Mouse (Mus musculus) left cerebral cortex, postnatal 4 days (tissue): ENCODE data around the gene Gimap4. TPM values are rescaled to one million over a fixed set of nuclear protein-coding genes. Genes with fewer than 3 reads are reported as not detected.
"Not testable (repeated sequence)": the region's sequence is repeated elsewhere in the genome, so short reads cannot be mapped to it uniquely, and the experiment has no call there.

Experiments used
- DNase-seq: peaks from one replicate; pipeline ENCODE4 v3.0.0-alpha.2; 2022
- intact Hi-C: fragments of 180-260 bp; cut with DNase I; formaldehyde crosslinking; loops from one replicate; pipeline ENCODE4 v1.15.1; 2025
- total RNA-seq, 2 experiments: library from RNA; stranded (reverse); gene quantifications; 2 replicates each; pipeline ENCODE4 v1.2.3; 2021

The Gimap4 gene
- total RNA-seq, 2 experiments from 2014 or later: 0.77 to 1.4 TPM

DNA sequence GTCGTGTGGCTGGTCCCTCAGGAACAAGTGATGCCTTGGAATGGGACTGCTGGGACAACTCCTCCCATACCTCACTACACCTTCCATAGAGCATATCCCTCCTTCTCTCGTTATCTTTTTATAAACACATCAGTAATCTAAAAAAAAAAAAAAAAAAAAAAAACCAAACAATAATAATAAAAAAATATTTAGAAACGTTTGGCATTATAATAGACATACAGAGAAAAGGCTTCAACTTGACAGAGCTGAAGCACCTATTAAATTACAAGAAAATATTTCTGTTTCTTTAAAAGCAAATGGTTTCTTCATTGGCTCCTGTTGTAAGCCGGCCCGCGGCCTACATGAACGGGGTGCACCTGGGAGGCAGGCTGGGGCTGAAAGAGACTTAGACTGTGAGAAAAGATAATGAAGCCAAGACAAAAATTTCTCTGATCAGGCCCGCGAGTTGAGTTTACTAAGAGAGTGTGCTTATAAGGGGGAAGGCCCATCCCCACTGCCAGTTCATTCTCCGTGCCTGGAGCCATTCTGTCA lies 8.9 kb upstream of the Gimap4 start:
- no peak for DNase-seq
- intact Hi-C loops: no loop called here

DNA sequence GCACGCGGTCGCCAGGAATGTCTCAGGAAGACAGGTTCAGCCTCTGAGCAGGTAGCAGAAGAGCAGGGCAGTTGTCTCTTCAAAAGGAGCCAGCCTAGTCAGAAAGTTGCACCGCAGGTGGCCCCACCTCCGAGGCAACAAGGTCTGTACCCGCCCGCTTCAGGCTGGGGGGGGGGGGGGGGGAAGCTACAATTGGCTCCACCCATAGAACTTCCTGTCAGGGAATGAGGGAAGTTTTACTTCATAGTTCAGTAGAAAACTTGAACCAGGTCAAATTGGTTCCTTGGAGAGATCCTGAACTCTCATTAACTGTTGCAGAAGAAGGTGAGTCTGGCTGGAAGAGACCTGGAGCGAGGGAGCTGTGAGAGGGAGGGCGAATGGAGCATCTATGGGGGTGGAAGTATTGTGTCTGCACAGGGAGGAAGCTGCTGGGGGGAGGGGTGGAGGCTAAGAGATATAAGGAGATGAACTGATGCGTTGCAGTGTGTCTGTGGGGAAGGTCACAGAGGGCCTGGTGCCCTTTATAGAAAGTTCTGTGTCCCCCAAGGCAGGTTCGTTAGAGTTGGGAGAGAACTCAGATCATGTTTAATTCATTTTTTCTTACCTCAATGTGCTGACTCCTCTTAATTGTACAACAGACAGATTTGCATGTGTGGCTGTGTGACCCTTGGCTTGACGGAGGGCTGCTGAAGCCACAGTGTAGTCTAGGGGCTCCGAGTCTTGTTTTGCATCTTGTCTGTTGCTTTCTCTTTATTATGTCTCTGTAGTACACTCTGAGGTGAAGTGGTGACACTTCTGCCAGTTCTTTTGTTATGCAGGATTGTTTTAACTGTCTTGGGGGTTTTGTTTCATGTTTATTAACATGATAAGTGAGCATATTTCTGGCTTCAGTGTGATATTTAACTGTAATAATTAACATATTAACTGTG lies 8.2 kb upstream of the Gimap4 start, which contains the start of gene Gimap9:
Gene Gimap9, plus strand, starts transcription at position 199 of the 929 bp plus-strand sequence.
- intact Hi-C loops: no loop called here
- DNase-seq: no peak

DNA sequence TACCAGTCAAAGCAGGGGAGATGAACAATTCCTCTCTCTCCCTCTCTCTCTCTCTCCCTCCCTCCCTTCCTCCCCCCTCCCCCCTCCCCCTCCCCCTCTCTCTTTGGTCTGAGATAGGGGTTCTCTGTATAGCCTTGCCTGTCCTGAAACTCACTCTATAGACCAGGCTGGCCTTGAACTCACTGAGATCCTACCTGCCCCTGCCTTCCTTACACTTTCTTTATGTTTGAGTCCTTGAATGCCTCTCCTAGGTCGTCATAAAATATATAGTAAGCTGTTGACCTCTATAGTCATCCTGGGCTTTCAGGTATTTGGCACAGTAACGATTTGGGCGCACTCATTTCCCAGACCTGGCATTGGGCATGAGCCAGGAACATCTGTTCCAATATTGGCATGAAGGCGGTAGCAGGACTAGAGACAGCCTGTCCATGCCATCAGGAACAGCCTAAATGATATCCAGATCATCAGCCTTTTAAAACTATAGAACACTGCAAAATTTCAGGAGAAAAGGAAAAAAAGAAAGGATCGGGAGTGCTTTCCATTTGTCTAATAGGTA lies 7.4 kb upstream of the Gimap4 start:
- intact Hi-C loops: no loop called here
- DNase-seq: no peak

DNA sequence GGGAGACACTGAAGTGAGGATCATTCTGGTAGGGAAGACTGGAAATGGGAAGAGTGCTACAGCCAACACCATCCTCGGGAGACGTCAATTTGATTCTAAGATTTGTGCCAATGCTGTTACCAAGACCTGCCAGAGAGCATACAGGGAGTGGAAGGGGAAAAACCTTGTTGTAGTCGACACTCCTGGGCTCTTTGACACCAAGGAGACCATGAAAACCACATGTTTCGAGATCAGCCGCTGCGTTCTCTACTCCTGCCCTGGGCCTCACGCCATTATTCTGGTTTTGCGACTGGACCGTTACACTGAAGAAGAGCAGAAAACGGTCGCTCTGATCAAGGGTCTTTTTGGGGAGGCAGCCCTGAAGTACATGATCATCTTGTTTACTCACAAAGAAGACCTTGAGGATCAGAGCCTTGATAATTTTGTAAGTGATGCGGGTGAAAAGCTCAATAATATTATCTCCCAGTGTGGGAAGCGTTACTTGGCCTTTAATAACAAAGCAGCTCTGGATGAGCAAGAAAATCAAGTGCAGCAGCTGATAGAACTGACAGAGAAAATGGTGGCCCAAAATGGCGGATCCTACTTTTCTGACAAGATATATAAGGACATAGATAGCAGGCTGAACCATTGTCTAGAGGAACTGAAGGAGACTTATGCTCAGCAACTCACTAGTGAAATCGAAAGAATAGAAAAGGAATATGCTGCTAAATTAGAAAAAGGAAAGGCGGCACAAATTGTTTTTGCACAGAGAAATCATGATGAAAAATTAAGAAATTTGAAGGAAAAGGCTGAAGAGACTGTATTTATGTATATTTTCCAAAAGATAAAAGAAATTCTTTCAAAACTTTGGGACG lies 6.6 kb upstream of the Gimap4 start:
- intact Hi-C loops: no loop called here
- no peak for DNase-seq

DNA sequence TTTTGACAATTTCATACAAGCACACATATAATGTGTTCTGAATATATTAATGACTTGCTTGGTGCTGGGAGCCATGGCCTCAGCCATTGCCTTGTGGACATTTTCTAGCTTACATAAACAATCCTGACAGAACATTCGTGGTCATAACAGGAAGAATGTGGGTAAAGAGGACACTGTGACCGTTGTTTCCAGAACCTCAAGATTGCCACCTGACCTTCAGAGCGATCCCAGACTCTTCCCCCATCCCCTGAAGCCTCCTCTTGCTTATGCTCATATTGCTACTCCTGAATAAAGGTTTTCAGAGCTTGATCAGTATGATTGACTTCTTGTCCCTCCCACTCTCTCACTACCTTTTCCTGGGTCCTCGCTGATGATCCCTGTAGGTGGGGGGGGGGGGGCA lies 6.0 kb upstream of the Gimap4 start:
- intact Hi-C loops: no loop called here
- DNase-seq: no peak

DNA sequence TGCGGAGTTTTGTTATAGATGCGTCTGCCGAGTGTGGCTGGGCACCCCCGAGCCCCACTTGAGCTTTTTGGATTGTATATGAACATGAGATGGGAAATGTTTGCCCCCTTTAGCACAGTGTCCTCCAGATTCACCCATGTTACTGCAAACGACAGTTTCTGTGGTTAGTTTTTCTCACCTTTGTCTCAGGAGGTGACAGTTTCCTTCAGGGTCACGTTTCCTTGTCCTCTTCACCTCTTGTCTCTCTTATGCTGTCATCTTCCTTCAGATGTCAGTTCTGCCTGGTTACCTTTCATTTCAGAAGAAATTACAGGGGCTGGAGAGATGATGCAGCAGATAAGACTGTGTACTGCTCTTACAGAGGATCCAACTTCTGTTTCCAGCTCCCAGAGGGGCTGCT lies 4.6 kb upstream of the Gimap4 start:
- no peak for DNase-seq
- intact Hi-C loops: no loop called here

DNA sequence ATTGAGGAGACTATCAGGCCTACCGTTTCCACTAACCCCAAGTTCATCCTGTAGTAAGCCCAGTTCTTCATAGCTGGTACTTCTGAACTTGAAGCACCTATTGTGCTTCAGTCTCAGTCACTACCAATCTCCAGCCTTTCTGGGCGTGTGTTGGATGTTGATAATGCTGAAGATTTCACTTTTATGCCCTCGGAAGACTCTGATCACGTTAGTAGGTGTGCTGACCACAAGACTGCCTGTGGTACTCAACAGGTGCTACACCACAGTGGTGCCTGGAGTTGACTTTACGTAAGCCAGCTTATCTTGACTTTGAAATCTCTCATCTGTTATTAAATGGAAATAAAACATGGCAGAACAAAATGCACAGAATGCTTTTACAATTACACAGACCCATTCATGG lies 3.9 kb upstream of the Gimap4 start:
- intact Hi-C loops: no loop called here
- DNase-seq: no peak

DNA sequence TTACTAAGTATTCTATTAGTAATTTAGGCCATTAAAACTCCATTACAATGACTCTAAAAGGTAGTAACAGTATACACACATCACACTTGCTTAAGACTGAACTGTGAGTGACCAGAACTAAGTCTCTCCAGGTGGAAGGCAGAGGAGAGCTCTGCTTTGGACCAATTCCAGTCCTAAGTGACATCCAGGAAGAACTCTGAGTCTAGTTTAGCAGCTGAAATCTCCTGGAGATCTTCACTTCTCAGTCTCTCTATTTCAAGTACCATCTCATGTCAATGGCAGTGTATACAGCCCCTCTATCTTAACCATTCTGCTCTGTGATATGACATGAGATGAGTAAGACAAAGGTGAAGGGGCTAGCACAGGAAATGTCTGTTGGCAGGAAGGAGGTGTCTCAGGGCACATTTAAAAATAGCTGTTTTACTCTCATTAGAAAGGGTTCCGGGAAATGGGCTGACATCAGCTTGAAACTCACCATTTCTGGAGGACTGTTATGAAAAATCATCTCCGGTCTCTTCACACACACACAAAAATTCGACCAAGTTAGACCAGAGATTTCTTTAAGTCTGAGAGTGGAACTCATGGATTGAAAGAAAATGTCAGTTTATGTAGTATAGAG lies 2.8 kb upstream of the Gimap4 start:
- intact Hi-C loops: no loop called here
- DNase-seq: no peak

DNA sequence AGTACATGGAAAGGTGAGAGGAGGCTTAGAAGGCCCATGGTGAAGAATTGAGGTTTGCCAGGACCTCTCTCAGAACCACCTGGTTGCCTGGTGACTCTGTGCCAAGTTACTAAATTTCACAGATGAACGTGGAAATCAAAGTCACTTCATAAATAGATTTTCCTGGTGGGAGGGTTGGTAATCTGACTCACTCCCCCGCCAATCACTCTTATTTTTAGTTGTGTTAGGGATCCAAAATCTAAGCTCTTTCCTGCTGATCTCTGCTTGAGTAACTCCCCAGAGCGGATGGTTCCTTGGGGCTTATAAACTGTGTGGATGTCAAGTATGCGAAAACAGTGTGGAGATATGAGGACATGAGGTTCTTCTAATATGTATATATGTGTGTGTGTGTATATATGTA lies 2.1 kb upstream of the Gimap4 start:
- intact Hi-C loops: no loop called here
- DNase-seq: no peak

DNA sequence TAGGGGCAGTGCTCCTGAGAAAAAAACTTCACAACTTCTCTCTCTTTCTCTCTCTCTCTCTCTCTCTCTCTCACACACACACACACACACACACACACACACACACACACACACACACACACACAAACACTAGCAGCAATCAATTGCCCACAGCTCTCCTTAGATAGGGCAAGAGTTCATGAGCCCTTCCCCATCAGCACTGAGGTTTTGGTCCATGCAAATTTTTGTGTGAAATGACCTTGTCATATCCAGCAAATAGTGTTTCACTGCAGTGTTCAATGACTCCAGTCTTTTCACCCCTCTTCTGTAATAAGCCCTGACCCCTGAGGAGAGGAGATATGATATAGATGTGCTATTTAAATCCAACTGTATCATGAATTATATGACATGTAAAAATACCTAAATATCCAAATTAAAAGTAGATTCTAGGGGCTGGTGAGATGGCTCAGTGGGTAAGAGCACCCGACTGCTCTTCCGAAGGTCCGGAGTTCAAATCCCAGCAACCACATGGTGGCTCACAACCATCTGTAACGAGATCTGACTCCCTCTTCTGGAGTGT lies 1.0 kb upstream of the Gimap4 start:
- DNase-seq, intact Hi-C loops: not testable (repeated sequence)

DNA sequence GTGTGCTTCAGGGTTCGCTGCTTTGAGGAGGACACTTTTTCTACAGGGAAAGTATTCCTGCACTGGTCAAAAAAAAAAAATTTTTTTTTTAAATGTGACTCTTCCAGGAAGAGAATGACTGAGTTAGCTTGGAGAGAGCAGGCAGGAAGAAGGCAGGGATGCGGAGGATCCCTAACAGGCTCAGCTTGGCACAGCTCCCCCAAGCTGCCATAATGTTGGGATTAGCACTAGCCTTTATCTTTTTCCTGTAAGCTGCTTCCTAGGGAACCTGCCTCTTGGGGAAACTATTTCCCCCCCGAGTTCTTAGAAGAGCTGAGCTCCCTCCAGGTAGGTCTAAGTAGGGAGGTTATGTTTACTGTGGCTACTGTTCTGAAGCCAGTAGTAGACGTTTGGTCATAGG lies 457 bp downstream of the Gimap4 start:
- intact Hi-C loops: no loop called here
- DNase-seq: no peak

DNA sequence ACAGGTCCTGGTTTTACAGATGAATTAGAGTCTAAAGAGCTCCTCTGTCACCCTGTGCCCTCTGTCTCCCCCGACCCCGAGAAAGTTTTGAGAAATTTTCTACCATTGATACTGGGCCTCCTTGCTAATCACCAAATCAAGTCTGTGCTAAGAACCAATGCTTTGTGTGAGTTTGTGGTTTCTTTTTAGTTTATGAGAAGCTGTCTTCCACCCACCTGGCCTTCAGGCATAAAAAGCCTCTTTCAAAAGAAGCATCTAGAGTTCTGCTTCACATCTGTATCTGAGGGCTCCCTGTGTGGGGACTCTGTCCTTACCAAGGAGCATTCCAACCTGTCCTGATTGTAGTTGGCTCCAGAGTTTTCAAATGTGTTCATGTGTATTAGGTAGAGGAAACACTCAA lies 902 bp downstream of the Gimap4 start:
- intact Hi-C loops: no loop called here
- no peak for DNase-seq

DNA sequence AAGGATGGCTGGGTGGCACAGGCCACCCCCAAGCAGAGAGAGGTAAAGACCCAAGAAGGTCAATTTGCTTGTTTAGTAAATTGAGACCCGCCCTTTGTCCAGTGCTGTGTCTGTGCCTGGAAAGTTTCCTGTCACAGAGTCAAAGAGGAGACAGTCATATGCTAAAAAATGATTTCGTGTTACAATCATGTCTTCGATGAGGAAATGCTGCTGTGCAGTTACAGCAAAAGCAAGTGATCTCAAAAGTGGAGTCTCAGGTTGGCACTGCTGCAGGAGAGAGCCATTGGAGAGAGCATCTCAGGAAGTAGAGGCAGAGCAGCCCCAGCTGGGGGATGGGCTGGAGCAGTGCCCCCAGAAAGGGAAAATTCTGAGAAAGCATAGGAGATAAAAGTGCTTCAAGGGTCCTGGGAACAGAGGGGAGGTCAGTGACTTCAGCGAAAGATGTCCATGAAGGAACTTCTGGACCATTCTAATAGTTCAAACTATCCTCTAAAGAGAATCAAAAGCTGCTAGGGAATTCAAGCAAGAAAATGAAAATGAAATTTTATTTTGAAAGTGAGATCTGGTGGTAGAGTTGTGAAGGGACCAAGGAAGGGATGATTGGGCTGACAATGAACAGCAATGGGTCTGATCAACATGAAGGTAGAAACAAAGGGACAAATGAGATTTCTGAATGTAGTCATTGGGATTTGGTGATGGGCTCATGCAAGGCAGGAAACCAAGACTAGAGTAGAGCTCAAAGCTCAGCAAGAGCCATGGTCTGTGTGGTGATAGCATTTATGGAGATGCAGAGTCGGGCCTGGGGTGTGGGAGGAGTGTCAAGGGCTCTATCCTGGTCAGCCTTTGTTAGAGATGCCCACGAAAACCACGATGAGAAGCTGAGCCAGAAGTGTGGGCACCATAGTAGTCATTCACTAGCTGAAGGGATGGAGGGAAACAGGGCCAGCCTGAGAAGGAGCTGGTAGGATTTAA lies 1.6 kb downstream of the Gimap4 start:
- intact Hi-C loops: no loop called here
- DNase-seq: no peak

DNA sequence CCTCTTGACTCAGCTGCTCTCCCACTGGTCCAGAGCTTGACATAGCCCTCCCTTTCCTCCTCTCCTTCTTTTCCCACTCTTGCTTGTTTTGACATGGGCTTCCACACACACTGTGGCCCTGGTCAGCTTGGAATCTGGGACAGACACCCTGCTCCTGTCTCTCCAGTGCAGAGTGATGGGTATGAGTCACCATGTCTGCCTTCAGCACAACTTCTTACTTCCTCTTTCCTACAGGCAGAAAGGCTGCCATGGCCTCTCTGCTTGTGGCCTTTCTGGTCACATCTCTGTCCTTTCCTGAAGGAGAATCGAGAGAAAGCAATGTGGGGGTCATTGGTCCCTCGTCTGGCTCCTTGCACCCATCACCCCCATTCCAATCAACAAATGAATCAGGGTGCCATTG lies 2.7 kb downstream of the Gimap4 start:
- intact Hi-C loops: no loop called here
- DNase-seq: no peak

DNA sequence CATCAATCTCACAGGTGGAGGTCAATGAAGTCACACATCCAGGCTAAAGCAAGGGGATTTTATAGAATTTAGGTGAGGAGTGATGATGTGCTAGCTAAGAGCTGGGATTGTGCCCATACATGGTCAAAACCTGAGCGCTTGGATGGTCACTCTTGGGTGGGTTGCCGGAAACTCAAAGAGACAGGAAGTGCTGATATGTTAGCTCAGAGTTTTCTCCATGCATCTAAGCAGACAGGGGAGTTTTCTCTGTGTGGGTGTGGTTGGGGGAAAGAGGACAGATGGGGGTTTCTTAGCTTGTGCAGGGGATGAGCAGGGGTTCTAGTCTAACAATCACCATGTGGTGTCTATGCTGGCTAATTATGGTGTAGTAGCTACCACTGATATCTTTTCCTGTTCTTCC lies 5.0 kb downstream of the Gimap4 start:
- intact Hi-C loops: no loop called here
- DNase-seq: no peak

DNA sequence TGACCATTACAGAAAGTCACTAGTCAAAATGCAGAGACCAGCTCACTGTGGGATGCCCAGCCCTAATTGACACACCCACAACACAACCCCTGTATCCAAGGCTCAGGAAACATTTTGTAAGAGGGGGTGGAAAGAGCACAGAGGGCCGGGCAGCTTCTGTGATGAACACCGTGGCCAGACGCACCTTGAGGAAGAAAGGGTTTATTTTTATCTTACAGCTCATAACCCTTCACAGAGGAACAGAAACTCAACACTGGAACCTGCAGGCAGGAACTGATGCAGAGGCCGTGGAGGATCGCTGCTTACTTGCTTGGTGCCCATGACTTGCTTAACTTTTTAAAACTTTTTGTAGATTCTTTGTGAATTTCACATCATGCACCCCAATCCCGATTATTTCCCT lies 8.6 kb downstream of the Gimap4 start:
- no peak for DNase-seq
- intact Hi-C loops: no loop called here

DNA sequence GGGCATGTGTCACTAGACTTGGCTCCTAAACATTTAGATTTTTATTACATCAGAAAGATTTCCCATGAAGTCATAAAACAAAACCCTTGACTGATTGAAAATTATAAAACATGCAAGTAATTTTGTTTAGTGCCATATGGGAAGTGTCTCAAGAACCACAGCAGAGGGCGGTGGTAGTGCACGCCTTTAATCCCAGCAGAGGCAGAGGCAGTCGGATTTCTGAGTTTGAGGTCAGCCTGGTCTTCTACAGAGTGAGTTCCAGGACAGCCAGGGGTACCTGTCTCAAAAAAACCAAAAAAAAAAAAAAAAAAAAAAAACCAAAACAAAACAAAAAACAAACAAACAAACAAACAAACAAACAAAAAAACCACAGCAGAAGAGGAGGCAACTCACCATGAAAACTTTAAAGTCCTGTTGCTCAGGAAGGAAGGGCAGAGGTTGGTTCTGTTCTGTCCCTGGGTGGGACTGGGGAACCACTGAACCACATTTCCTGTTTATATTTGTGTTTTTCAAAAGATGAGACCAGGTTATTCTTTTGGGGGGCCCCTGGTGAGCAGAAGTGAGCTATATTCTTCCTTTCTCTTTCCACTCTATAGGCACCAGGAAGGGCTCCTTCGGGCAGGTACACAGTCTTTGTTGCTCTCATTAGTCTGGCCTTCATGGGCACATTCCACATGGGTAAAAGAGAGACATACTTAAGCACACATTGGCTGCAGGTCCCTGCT lies 12.6 kb downstream of the Gimap4 start:
- intact Hi-C loops: no loop called here
- no peak for DNase-seq

DNA sequence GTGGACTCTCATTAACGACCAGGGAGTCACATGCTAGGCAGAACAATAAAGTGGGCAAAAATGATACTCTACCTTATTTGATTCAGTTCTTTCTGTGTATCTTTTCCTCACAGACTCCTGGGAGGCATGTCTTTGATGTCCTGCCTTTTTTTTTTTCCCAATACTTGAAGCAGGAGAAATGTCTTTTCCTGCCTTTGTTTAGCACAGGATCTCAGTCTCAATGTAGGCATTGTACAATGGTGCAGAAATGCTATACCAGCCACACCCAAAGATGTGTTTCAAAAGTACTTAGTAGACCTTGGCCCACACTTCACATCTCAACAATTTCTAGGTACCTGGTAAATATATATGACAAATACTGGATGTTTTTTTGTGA lies 13.2 kb downstream of the Gimap4 start:
- no peak for DNase-seq
- intact Hi-C loops: no loop called here
